Mouse (Mus musculus): ENCODE results near the gene Traf7.

The Traf7 gene

DNA sequence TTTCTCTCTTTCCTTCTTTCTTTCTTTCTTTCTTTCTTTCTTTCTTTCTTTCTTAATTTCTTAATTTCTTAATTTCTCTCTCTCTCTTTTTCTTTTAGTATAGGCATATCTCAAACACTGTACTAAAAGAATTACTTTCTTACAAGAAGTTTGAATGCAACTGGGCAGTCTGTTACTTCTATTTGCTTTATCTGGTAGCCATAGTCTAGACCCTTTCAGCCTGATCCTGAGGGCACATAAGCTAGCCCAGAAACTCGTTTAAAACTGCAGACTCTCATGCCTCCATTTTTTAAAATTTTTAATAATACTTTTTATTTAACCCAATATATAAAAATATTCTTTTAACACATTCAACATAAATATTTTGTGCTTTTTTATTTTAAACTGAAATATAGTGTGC lies 48.3 kb downstream of the Traf7 start:
- intact Hi-C loops (cut with DNase I) = loop anchor here (5.0 kb wide), 1 partner anchor 33 kb away; no protein-coding TSS in a partner anchor

- intact Hi-C loops (cut with DNase I) = loop anchor here (5.0 kb wide), 1 partner anchor 33 kb away; no protein-coding TSS in a partner anchor
These were observed 48.9 kb downstream of the Traf7 start, which contains the start of gene Mlst8 for GRCm38 (mm10) chr17:24478663-24479380. Gene Mlst8 (minus strand): TSS chr17:24479078.

DNA sequence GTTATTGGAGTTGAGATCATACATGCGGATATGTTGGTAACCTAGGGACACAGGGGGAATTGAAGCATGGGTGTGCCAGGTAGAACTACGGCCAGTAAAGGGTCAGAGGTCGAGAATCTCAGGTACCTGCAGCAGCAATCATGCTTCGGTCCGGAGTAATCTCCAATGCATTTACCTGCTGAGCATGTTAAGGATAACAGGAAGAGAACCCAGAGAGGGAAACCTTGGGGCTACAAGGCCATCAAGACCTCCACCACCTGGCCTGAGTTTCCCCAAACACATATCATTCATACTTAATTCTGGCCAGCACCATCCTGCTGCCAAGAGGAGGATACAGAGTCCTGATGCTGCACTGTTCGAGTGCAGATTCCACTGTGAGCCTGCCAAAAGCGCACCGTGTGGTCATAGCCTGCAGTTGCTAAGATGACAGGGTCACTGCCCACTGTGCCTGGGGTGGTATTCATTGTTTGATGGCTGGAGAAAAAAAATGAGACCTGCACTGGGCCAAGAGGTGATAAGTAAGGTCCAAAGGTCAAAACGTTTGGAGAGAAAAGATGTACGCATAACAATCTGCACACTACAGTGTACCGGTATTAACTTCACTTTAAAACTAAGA lies 49.6 kb downstream of the Traf7 start:
- intact Hi-C loops (cut with DNase I) = loop anchor here (5.0 kb wide), 1 partner anchor 34 kb away; no protein-coding TSS in a partner anchor

- intact Hi-C loops (cut with DNase I) = loop anchor here (5.0 kb wide), 1 partner anchor 35 kb away; no protein-coding TSS in a partner anchor
These were observed 50.4 kb downstream of the Traf7 start for GRCm38 (mm10) chr17:24477053-24477984.

GRCm38 (mm10) chr17:24476022-24476776 lies 51.5 kb downstream of the Traf7 start:
- intact Hi-C loops (cut with DNase I) = loop anchor here (5.0 kb wide), 1 partner anchor 36 kb away; no protein-coding TSS in a partner anchor

- intact Hi-C loops (cut with DNase I) = loop anchor here (5.0 kb wide), 1 partner anchor 37 kb away; no protein-coding TSS in a partner anchor
These were observed 52.2 kb downstream of the Traf7 start for GRCm38 (mm10) chr17:24475586-24475985.

GRCm38 (mm10) chr17:24474557-24474956 lies 53.2 kb downstream of the Traf7 start:
- intact Hi-C loops (cut with DNase I) = no loop called here

- intact Hi-C loops (cut with DNase I) = no loop called here
These were observed 54.0 kb downstream of the Traf7 start, which contains the start of gene Bricd5 for GRCm38 (mm10) chr17:24473612-24474275. Gene Bricd5 (plus strand): TSS chr17:24473884.

DNA sequence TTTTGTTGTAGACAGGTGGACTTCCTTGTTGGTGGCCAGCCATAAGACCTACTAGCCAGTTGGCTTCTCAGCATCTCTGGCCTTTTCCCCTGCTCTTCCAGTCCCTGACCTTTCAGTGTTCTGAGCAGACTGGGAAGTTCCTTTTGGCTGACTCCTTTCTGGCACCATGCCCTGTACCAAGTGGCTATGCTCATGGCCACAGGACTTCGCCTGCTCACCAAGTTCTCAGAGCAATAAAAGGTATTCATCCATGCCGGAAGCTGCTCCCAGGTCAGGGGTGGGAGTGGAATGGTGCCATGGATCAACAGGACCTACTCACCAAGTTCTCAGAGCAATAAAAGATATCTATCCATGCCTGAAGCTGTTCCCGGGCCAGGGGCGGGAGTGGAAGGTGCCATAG lies 55.2 kb downstream of the Traf7 start:
- intact Hi-C loops (cut with DNase I) = no loop called here

GRCm38 (mm10) chr17:24470701-24471527 lies 56.8 kb downstream of the Traf7 start:
- intact Hi-C loops (cut with DNase I) = no loop called here

GRCm38 (mm10) chr17:24469910-24470602 lies 57.7 kb downstream of the Traf7 start, which contains the start of the genes E4f1 and Pgp:
Gene E4f1 (minus strand): TSS chr17:24470313.
Gene Pgp (plus strand): TSS chr17:24470392.
- intact Hi-C loops (cut with DNase I) = no loop called here

- intact Hi-C loops (cut with DNase I) = no loop called here
These were observed 58.3 kb downstream of the Traf7 start for GRCm38 (mm10) chr17:24469336-24469909.

- intact Hi-C loops (cut with DNase I) = no loop called here
These were observed 59.0 kb downstream of the Traf7 start for GRCm38 (mm10) chr17:24468636-24469246.

- intact Hi-C loops (cut with DNase I) = no loop called here
These were observed 64.2 kb downstream of the Traf7 start for GRCm38 (mm10) chr17:24463374-24464133.

- intact Hi-C loops (cut with DNase I) = no loop called here
These were observed 64.8 kb downstream of the Traf7 start for GRCm38 (mm10) chr17:24462932-24463331.

- intact Hi-C loops (cut with DNase I) = no loop called here
These were observed 66.2 kb downstream of the Traf7 start for GRCm38 (mm10) chr17:24461580-24461979.

All from adrenal gland (tissue).